Mouse (Mus musculus) hindbrain, embryonic 11.5 days (tissue): Measurements from ENCODE around the gene Map2k5. TPM values are rescaled to one million over a fixed set of nuclear protein-coding genes. Genes with fewer than 3 reads are reported as not detected.

Experiments used
- ATAC-seq: fragments of 200-750 bp; cut with Nextera tagmentation; 2 replicates; pipeline ENCODE4 v1.8.0; 2017; ENCODE audit warnings: mild to moderate bottlenecking, moderate TSS enrichment, moderate library complexity; ENCODE audit not compliant: low FRiP score
- DNase-seq: peaks from one replicate; pipeline ENCODE4 v3.0.0-alpha.2; 2015; ENCODE audit warnings: low spot score
- H3K27ac ChIP-seq: fragments of 300-500 bp; sonication (generic); 2 replicates; pipeline ENCODE4 v1.5.1; 2014; ENCODE audit warnings: mild to moderate bottlenecking, low read depth, low read length
- H3K27me3 ChIP-seq: fragments of 300-500 bp; sonication (generic); 2 replicates; pipeline ENCODE4 v1.6.1; 2014; ENCODE audit warnings: mild to moderate bottlenecking, low read length, moderate library complexity, mixed read lengths; ENCODE audit not compliant: control insufficient read depth, insufficient read depth
- H3K36me3 ChIP-seq: fragments of 300-500 bp; sonication (generic); 2 replicates; pipeline ENCODE4 v1.6.1; 2014; ENCODE audit warnings: mild to moderate bottlenecking, low read length, moderate library complexity, mixed read lengths; ENCODE audit not compliant: control insufficient read depth, insufficient read depth
- H3K4me1 ChIP-seq: fragments of 300-500 bp; sonication (generic); replicated peaks from 2 replicates; pipeline ENCODE4 v1.6.1; 2014; ENCODE audit warnings: low read length, mixed read lengths; ENCODE audit not compliant: control insufficient read depth, insufficient read depth
- H3K4me2 ChIP-seq: fragments of 300-500 bp; sonication (generic); replicated peaks from 2 replicates; pipeline ENCODE4 v1.6.1; 2014; ENCODE audit warnings: mild to moderate bottlenecking, low read depth, low read length
- H3K4me3 ChIP-seq: fragments of 300-500 bp; sonication (generic); 2 replicates; pipeline ENCODE4 v1.5.1; 2014; ENCODE audit warnings: low read depth, low read length
- H3K9ac ChIP-seq: fragments of 300-500 bp; sonication (generic); 2 replicates; pipeline ENCODE4 v1.6.1; 2014; ENCODE audit warnings: low read depth, low read length
- H3K9me3 ChIP-seq: fragments of 300-500 bp; sonication (generic); 2 replicates; pipeline ENCODE4 v1.6.1; 2016; ENCODE audit warnings: low read length; ENCODE audit not compliant: control insufficient read depth
- whole genome bisulfite sequencing: fragments of 180-500 bp; shearing (Covaris S2); extraction: QIAGEN DNeasy Blood & Tissue Kit; methylation state at CpG from one replicate; pipeline ENCODE4 v1.1.7; 2014; 5-methylcytosine and 5-hydroxymethylcytosine counted together
- polyA plus RNA-seq: library from polyadenylated mRNA; unstranded; fragments of >200 nt; fragmentation: Nextera tagmentation; extraction: Ambion mirVana; gene quantifications from 2 replicates; pipeline ENCODE4 v1.2.1, GENCODE M21; 2014

The Map2k5 gene
- polyA plus RNA-seq, 1 experiment from 2014 or later, result 43.0 TPM

DNA sequence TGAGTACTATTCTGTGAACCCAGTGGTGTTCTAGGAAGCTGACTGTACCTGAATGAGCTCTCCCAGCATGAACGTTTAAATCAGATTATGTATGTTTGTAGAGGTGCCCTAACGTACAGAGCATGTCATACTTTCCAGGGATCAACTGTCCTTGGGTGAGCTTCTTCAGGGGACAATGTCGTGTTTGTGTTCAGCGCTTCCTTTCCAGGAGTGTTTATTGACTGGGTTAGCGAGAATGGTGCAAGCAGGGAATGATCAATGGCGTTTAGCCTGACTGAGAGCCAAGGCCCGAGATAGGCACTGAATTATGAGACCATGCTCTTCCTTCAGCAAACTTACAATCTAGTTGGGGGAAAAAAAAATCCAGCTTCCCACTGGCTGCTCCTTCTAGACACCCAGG is 193.8 kb downstream of the Map2k5 start:
- ATAC-seq (no peak), DNase-seq (no peak)
- no peaks in the 10 kb centered on the region for H3K27me3 ChIP-seq
- H3K27ac ChIP-seq, result no peak overlapping the region
- H3K4me1 ChIP-seq, result peaks cover 18% of the 10 kb centered on the region
- H3K4me3 ChIP-seq, result no peak overlapping the region
- no peaks in the 10 kb centered on the region for H3K9me3 ChIP-seq
- H3K9ac ChIP-seq, result no peak overlapping the region
- 74% methylated on average over 7 of the region's 7 CpGs for WGBS
- no peak overlapping the region for H3K4me2 ChIP-seq
- no peaks in the 10 kb centered on the region for H3K36me3 ChIP-seq

DNA sequence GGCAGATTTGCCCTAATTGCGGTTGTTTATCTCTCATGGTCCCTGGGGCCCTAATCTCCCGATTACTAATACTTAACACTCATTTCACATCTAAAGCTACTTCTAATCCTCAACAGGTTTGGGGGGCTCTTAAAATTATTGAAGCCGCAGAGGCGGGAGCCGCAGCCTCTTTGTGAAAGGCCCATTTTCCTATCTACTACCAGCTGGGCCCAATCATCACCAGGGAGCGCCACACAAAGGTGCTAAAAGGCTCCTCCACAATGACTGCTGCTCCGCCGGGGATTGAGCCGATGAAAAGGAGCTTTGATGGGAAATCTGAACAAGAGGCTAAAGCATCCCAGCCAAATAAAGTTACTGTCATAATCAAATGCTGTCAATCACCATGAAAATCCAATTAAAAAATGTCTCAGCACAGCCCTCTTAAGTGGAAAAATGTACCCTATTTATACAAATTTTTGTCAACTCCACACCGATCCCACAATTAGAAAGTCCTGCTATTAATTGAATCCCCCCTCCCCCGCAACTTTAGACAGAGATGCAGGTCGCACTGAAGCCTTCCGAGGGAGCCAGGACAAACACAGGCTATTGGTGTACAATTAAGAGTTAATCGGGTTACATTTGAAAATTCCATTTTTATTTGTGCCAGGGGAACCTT is 195.3 kb downstream of the Map2k5 start:
- DNase-seq (peak; percentile 70), ATAC-seq (peak; percentile 53; the same call in 1 of the 2 replicates)
- no peak overlapping the region for H3K4me3 ChIP-seq
- H3K4me1 ChIP-seq, result peaks cover 13% of the 10 kb centered on the region
- no peaks in the 10 kb centered on the region for H3K9me3 ChIP-seq
- WGBS, result 19% methylated on average over 14 of the region's 14 CpGs
- no peaks in the 10 kb centered on the region for H3K27me3 ChIP-seq
- no peak overlapping the region for H3K9ac ChIP-seq
- H3K4me2 ChIP-seq, result no peak overlapping the region
- H3K36me3 ChIP-seq, result no peaks in the 10 kb centered on the region
- H3K27ac ChIP-seq, result no peak overlapping the region; the same call in 1 of the 2 replicates

DNA sequence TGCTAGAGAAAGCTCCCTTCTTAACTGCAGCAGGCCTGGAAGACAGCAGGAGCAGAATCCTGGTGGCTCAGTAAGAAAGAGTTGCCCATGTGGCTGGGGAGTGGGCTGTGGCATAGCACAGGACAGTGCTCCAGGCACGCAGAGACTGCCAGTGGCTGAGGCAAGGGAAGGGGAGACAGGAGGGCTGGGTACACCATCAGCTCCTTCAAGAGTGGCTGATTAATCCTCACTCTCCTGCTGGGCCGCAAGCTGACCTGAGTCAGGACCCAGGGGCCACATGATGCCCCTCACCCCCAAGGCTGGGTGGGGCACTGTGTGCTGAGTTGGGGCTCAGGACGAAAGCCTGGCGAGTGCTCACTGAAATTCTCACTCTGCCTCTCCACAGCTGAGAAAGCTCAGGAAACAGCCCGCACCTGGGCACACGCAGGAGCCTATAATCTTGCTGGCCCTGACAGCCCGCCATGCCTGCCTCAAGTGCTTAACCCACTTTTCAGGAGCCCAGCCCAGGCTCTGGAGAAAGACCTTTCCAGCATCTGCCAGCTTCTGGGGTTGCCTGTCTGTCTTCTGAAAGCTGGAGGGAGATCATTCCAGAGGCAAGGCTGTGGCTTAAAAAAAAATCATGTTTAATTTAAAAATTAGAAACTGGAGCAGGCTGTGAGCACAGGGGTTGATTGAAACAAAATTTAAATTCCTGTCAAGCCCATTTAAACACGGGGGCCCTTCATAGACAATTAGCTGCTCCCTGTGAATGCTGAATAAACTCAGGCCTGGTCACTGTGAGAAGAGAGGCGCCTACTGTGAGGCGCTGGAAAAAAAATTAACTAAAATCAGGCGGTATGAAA is 196.1 kb downstream of the Map2k5 start:
- H3K9ac ChIP-seq, result no peak overlapping the region
- no peaks in the 10 kb centered on the region for H3K36me3 ChIP-seq
- peak overlapping the region; percentile 40; the same call in 1 of the 2 replicates for H3K27ac ChIP-seq
- H3K4me2 ChIP-seq, result no peak overlapping the region
- no peaks in the 10 kb centered on the region for H3K27me3 ChIP-seq
- H3K4me1 ChIP-seq, result peaks cover 11% of the 10 kb centered on the region
- WGBS, result 40% methylated on average over 11 of the region's 11 CpGs
- no peak overlapping the region for H3K4me3 ChIP-seq
- DNase-seq (no peak), ATAC-seq (0 out of 2 replicates have a peak, but pooled peaks have one; percentile 27)
- no peaks in the 10 kb centered on the region for H3K9me3 ChIP-seq

DNA sequence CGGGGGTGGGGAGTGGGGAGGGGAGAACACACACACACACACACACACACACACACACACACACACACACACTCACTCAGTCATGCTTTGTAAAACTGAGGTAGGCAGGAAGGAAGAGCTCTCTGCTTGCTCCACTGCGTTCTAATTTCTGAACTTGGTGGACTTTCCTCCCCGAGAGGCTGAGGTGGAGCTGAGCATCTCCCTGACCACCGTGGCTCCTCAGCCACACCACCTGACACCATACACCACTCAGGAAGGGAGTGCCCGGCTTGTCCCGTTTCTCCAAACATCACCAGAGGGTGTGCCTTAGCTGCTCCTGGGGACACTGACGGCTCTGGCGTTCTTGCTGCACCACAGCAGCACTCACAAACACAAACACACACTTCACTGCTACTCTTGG is 199.4 kb downstream of the Map2k5 start:
- Histone ChIP-seq H3K9me3 (no peaks in the 10 kb centered on the region), H3K4me2 (no peak overlapping the region), H3K27ac (no peak overlapping the region), H3K4me3 (no peak overlapping the region), H3K4me1 (peaks cover 10% of the 10 kb centered on the region; the same call in 1 of the 2 replicates), H3K9ac (no peak overlapping the region), H3K27me3 (no peaks in the 10 kb centered on the region), H3K36me3 (no peaks in the 10 kb centered on the region)
- WGBS, result 89% methylated on average over 8 of the region's 8 CpGs
- DNase-seq (no peak), ATAC-seq (no peak)

DNA sequence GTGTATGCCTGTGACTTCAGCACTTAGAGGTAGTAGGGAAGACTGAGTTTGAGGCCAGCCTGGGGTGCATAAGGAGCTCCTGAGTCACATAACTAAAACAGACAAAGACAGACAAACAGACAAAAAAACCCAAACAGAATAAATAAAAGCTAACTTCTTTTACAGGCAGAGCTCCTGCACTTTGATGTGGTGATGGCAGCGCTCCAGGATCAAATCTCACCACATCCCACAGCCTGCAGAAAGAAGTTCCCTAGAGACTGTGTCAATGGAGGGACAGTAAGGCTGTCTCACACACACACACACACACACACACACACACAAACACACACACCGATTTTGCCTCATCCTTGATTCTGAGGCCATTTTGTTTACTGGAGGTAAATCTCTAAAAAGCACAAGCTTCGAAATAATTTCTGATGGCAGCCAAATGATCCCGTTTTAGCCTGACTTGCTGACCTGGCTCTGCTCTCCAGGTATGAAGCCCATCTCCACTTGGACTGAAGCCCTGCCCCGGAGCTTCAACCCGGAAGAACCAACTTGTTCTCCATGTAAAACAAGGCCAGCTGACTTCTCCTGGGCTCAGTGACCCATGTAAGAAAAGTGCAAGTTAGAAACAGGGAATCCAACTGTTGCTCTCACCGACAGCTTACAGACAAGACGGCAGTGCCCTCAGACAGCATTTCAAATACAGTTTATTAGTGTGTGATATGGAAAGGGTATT is 203.5 kb downstream of the Map2k5 start:
- Histone ChIP-seq H3K4me1 (0 out of 2 replicates have a peak, but pooled peaks cover 3% of the 10 kb centered on the region), H3K9me3 (no peaks in the 10 kb centered on the region), H3K9ac (no peak overlapping the region), H3K27me3 (no peaks in the 10 kb centered on the region), H3K4me2 (no peak overlapping the region), H3K36me3 (no peaks in the 10 kb centered on the region), H3K27ac (no peak overlapping the region), H3K4me3 (no peak overlapping the region)
- ATAC-seq (no peak), DNase-seq (no peak)
- WGBS, result 85% methylated on average over 8 of the region's 8 CpGs

DNA sequence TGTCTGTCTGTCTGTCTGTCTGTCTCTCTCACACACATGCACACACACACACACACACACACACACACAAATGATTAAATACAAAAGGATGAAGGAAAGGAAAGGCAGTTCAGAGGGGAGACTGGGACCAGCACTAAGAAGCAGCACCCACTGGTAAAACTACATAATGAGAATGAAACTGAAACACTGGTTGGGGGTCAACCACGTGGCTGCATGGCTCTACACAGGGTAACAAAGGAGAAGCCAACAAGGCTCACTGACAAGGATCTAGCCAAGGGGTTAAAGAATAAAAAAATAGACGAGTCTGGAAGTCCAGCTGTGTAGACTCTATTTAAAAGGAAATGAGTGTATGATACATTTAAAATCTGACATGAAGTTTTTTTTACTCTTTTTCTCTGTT is 205.8 kb downstream of the Map2k5 start:
- no peak overlapping the region for H3K9ac ChIP-seq
- 41% methylated on average over 2 of the region's 2 CpGs for WGBS
- no peaks in the 10 kb centered on the region for H3K9me3 ChIP-seq
- H3K4me1 ChIP-seq, result 0 out of 2 replicates have a peak, but pooled peaks cover 2% of the 10 kb centered on the region
- no peaks in the 10 kb centered on the region for H3K36me3 ChIP-seq
- H3K4me2 ChIP-seq, result no peak overlapping the region
- no peak overlapping the region for H3K4me3 ChIP-seq
- ATAC-seq, result no peak
- no peak overlapping the region for H3K27ac ChIP-seq
- DNase-seq, result no peak
- H3K27me3 ChIP-seq, result no peaks in the 10 kb centered on the region

DNA sequence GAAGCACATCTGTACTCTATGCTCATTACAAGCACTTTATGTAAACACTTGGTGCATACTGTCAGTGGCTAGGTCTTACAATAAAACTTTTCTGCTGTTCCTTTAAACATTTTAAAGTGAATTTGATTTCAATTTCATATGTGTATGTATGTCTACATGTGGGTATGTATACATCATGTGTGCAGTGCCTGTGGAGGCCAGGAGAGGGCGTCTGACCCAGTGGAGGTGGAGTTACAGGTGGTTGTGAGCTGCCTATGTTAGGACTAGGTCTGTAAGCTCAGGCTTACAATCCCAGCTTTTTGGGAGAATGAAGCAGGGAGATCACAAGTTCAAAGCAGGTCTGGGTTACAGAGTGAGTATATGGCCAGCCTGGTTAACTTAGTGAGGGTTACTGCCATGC is 208.6 kb downstream of the Map2k5 start:
- no peak overlapping the region for H3K9ac ChIP-seq
- H3K27me3 ChIP-seq, result no peaks in the 10 kb centered on the region
- H3K9me3 ChIP-seq, result no peaks in the 10 kb centered on the region
- no peaks in the 10 kb centered on the region for H3K36me3 ChIP-seq
- WGBS, result 85% methylated on average over 1 of the region's 1 CpGs
- H3K4me3 ChIP-seq, result no peak overlapping the region
- no peak for ATAC-seq
- peaks cover 6% of the 10 kb centered on the region; the same call in 1 of the 2 replicates for H3K4me1 ChIP-seq
- no peak overlapping the region for H3K4me2 ChIP-seq
- DNase-seq, result no peak
- no peak overlapping the region for H3K27ac ChIP-seq

DNA sequence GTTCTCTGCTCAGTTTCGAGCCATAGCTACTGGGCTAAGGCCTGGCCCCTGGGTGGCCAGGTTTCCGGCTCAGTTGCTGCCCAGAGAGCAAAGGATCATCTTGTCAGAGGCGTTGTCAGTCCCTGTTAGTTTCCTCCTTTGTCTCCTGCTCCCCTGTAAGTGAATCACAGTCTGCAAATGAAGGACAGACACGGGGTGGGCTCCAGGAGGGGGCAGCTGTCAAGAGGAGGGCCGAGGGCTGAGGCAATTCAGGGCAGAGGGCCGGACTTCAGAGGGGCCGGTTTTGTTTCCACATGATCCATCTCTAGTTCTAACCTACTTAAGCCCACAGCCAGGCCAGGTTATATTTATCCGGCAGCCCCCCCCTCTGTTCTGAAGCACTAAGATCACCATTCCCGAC is 212.6 kb downstream of the Map2k5 start:
- H3K9ac ChIP-seq, result peak overlapping the region; percentile 31; the same call in 1 of the 2 replicates
- no peak overlapping the region for H3K4me2 ChIP-seq
- ATAC-seq, result no peak

More for the DNA sequence above, 212.6 kb downstream of the Map2k5 start:
- peaks cover 6% of the 10 kb centered on the region; the same call in 1 of the 2 replicates for H3K4me1 ChIP-seq
- WGBS, result 18% methylated on average over 9 of the region's 9 CpGs
- H3K9me3 ChIP-seq, result no peaks in the 10 kb centered on the region
- H3K36me3 ChIP-seq, result no peaks in the 10 kb centered on the region
- peak; percentile 16 for DNase-seq
- no peak overlapping the region for H3K27ac ChIP-seq
- H3K4me3 ChIP-seq, result no peak overlapping the region
- H3K27me3 ChIP-seq, result no peaks in the 10 kb centered on the region
